Mouse (Mus musculus): ENCODE measurements at regions not wholly inside any gene's neighbourhood (a gene's known extent, or its start where the extent isn't known, plus 50 kb on each side); places are given as distances from the start of the nearest gene placed in this dataset.

DNA sequence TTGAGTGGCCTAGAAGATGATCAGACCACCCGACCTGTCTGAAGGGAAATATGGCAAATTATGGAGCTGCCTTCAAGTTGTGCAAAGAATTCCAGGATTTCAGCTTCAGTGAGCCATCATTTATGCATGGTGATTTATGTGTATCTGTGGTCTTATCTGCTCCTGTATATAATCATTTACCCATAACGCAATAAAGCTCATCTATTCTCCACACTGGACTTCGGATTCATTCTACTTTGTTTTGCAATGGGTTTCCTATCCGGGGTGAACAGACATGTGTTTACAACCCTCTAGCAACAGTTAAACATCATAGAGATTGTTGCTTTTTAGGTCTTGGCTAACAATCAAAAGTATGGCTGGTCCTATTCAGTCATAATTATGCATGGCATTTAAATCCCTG lies 145.1 kb downstream of the Pcdh10 start:
- Histone ChIP-seq H3K9me3 (ENCODE audit: low read depth, low read length) (no peaks in the 10 kb centered on the region), H3K4me1 (ENCODE audit: insufficient read depth) (no peaks in the 10 kb centered on the region), H3K9ac (no peak overlapping the region), H3K4me3 (ENCODE audit: low read depth, low read length) (no peak overlapping the region), H3K36me3 (ENCODE audit: insufficient read depth) (no peaks in the 10 kb centered on the region), H3K4me2 (no peak overlapping the region), H3K27ac (ENCODE audit: low read depth) (no peak overlapping the region), H3K27me3 (ENCODE audit: insufficient read depth, low read length) (no peaks in the 10 kb centered on the region)
- DNase-seq (peak; percentile 37), ATAC-seq (ENCODE audit: insufficient read depth) (no peak; the same call in 1 of the 2 replicates)
- WGBS: 39% methylated on average over 4 of the region's 4 CpGs
- TF ChIP-seq CTCF (IDR thresholded peaks at IDR 0.05; ENCODE audit: low read depth): no peak

DNA sequence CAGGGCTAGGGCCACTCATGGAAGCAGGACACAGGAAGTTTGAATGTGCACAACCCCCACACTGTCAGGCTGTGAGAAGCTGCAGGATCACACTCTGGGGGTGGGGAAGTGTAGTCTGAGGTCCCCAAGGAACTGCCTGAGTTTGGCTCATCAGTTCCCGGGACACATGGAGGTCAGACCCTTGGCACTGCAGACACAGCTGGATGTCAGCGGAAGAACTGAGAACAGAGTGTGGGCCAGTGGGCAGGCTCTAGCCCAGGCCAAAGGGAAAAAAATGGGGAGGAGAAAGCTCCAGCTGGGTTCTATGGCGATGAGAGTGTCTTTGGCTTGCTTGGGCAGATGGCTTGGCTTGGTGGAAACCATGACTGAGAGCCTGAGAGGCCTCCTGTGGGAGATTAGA lies 168.9 kb downstream of the Pcdh10 start:
- peak; percentile 73 for ATAC-seq (ENCODE audit: insufficient read depth)
- H3K36me3 ChIP-seq (ENCODE audit: insufficient read depth): no peaks in the 10 kb centered on the region
- TF ChIP-seq CTCF (IDR thresholded peaks at IDR 0.05; ENCODE audit: low read depth): no peak

DNA sequence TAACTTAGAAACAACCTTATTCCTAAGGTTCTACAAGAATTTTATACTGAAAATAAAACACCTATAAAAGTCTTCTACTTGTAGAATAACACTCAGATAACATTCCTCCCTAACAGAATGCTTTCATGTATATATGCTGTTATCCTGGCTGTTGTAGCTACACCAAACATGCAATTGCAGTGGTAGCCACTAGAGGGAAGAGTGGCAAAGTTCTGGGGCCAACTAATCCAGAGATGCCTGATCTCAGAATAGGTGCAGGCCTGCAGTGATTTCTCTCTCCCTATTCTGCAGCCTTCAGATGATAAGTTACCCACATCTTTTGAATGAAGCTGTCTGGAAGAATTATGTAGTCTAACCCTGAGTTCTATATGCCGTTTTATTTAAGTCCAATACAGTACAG lies 177.5 kb downstream of the Pcdh10 start:
- H3K36me3 ChIP-seq (ENCODE audit: insufficient read depth): no peaks in the 10 kb centered on the region
- H3K4me2 ChIP-seq: no peak overlapping the region
- H3K4me3 ChIP-seq (ENCODE audit: low read depth, low read length): no peak overlapping the region
- H3K27ac ChIP-seq (ENCODE audit: low read depth): no peak overlapping the region
- peak; percentile 81 for TF ChIP-seq CTCF (IDR thresholded peaks at IDR 0.05; ENCODE audit: low read depth)
- 32% methylated on average over 1 of the region's 1 CpGs for WGBS
- H3K4me1 ChIP-seq (ENCODE audit: insufficient read depth): no peaks in the 10 kb centered on the region
- DNase-seq (peak; percentile 84), ATAC-seq (ENCODE audit: insufficient read depth) (peak; percentile 74; the same call in 1 of the 2 replicates)
- no peak overlapping the region for H3K9ac ChIP-seq
- H3K9me3 ChIP-seq (ENCODE audit: low read depth, low read length): no peaks in the 10 kb centered on the region
- no peaks in the 10 kb centered on the region for H3K27me3 ChIP-seq (ENCODE audit: insufficient read depth, low read length)

More for the DNA sequence above, 168.9 kb downstream of the Pcdh10 start:
- H3K27me3 ChIP-seq (ENCODE audit: insufficient read depth, low read length): no peaks in the 10 kb centered on the region
- H3K9me3 ChIP-seq (ENCODE audit: low read depth, low read length): no peaks in the 10 kb centered on the region
- 82% methylated on average over 3 of the region's 3 CpGs for WGBS
- DNase-seq: peak; percentile 47
- no peak overlapping the region for H3K9ac ChIP-seq
- H3K4me2 ChIP-seq: no peak overlapping the region
- no peaks in the 10 kb centered on the region for H3K4me1 ChIP-seq (ENCODE audit: insufficient read depth)
- H3K27ac ChIP-seq (ENCODE audit: low read depth): no peak overlapping the region
- no peak overlapping the region for H3K4me3 ChIP-seq (ENCODE audit: low read depth, low read length)

DNA sequence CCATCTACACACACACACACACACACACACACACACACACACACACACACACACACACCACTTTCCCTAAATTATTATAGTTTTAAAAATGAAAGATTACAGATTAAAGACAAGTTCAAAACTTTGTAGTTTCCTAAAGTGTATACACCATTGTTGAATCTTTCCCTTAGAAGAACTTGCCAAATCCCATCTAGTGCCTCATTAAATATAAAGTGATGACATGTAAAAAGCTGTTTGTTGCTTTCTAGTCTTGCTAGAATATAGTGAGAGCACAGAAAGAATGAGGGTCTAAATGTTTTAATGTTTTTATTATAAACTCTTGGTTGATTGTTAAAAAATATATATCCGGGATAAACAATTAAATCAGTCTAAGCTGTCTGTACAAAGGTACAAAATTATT lies 194.8 kb downstream of the Pcdh10 start:
- Histone ChIP-seq H3K9ac (no peak overlapping the region), H3K27ac (ENCODE audit: low read depth) (no peak overlapping the region), H3K27me3 (ENCODE audit: insufficient read depth, low read length) (no peaks in the 10 kb centered on the region), H3K4me3 (ENCODE audit: low read depth, low read length) (no peak overlapping the region), H3K4me1 (ENCODE audit: insufficient read depth) (no peaks in the 10 kb centered on the region), H3K9me3 (ENCODE audit: low read depth, low read length) (no peaks in the 10 kb centered on the region), H3K4me2 (no peak overlapping the region), H3K36me3 (ENCODE audit: insufficient read depth) (no peaks in the 10 kb centered on the region)
- 47% methylated on average over 1 of the region's 1 CpGs for WGBS
- TF ChIP-seq CTCF (IDR thresholded peaks at IDR 0.05; ENCODE audit: low read depth): no peak
- peak; percentile 84 for DNase-seq
- peak; percentile 77 for ATAC-seq (ENCODE audit: insufficient read depth)

DNA sequence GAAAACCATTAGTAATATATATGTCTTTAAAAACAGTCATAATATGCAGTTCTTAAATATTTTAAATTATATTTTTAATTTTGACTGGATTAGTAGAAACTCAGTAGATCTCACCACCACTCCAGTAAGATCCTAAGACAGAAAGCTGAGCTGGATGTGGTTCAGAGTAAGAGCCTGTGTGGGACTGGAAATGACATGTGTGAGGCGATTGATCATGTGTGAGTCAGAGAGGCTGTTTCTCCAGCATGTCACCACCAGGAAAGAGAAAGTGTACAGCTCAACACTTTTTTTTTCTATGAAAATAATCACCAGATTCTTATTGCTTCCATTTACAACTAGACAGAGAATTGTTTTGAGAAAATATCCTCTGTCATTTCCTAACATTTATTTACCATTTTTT lies 198.8 kb downstream of the Pcdh10 start:
- Histone ChIP-seq H3K27me3 (ENCODE audit: insufficient read depth, low read length) (no peaks in the 10 kb centered on the region), H3K9ac (no peak overlapping the region), H3K4me3 (ENCODE audit: low read depth, low read length) (no peak overlapping the region), H3K27ac (ENCODE audit: low read depth) (no peak overlapping the region), H3K4me2 (no peak overlapping the region), H3K4me1 (ENCODE audit: insufficient read depth) (no peaks in the 10 kb centered on the region), H3K36me3 (ENCODE audit: insufficient read depth) (no peaks in the 10 kb centered on the region), H3K9me3 (ENCODE audit: low read depth, low read length) (no peaks in the 10 kb centered on the region)
- 45% methylated on average over 1 of the region's 1 CpGs for WGBS
- peak; percentile 94 for ATAC-seq (ENCODE audit: insufficient read depth)
- TF ChIP-seq CTCF (IDR thresholded peaks at IDR 0.05; ENCODE audit: low read depth): no peak
- DNase-seq: peak; percentile 84

DNA sequence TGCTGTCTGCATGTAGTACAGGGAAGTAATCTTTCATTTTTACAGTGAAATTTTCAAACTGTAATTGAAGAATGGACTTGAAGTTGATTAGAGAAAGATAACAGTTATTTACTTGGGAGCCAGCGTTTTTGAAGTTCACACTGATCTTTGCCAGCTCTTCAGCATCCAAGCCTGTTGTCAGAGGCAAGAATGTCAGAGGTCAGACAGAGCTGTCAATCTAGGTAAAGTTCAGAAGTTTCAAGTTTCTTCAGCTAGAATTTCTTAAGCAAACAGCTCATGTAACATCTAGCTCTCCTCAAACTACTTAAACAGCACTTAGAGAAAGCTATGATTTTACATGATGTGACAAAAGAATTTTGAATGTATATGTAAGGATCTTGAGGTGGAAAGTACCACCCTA lies 215.4 kb downstream of the Pcdh10 start:
- TF ChIP-seq CTCF (IDR thresholded peaks at IDR 0.05; ENCODE audit: low read depth): no peak
- no peaks in the 10 kb centered on the region for H3K27me3 ChIP-seq (ENCODE audit: insufficient read depth, low read length)
- no peaks in the 10 kb centered on the region for H3K36me3 ChIP-seq (ENCODE audit: insufficient read depth)
- 7% methylated on average over 1 of the region's 1 CpGs for WGBS
- no peak overlapping the region for H3K4me3 ChIP-seq (ENCODE audit: low read depth, low read length)
- H3K4me2 ChIP-seq: no peak overlapping the region
- no peak overlapping the region for H3K27ac ChIP-seq (ENCODE audit: low read depth)
- DNase-seq: no peak
- ATAC-seq (ENCODE audit: insufficient read depth): no peak
- H3K4me1 ChIP-seq (ENCODE audit: insufficient read depth): no peaks in the 10 kb centered on the region
- no peak overlapping the region for H3K9ac ChIP-seq
- H3K9me3 ChIP-seq (ENCODE audit: low read depth, low read length): no peaks in the 10 kb centered on the region

DNA sequence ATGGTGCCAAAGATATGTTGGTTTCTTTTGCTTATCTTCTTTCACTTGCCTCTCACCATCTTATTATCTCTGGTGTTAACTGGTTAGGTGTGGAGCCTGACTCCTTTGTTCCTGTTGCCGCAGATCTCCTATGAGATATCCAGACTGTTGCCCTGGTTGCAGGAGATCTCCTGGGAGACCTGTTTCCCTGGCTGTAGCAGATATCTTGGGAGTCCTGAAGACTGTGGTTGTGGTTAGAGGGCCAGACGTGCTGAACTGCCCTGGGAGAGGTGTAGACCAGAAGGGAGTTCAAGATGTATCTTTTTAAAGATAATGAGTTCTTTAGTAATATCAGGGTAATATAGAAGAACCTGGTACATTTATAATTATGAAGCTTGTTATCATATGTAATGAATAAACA lies 224.1 kb downstream of the Pcdh10 start:
- no peak for ATAC-seq (ENCODE audit: insufficient read depth)
- 75% methylated on average over 2 of the region's 2 CpGs for WGBS

DNA sequence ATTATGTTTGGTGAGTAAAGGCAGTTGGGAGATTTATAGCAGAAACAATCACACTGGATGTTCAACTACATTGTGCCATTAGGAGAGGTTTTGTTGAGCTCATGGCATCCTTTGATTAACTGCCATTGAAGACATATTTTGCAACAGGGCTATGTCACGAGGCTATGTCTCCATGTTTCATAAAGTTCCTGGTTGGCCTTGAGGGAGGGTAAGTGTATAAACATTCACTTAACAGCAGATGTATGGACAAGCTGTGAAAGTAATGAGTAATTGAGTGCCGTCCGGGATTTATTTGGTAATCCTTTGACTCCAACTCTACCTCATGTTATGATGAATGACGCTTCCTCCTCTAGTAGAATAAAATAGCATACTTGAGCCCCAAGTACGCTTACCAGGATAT lies 225.0 kb downstream of the Pcdh10 start:
- Histone ChIP-seq H3K4me2 (no peak overlapping the region), H3K4me1 (ENCODE audit: insufficient read depth) (no peaks in the 10 kb centered on the region), H3K4me3 (ENCODE audit: low read depth, low read length) (no peak overlapping the region), H3K9ac (no peak overlapping the region), H3K9me3 (ENCODE audit: low read depth, low read length) (no peaks in the 10 kb centered on the region), H3K27ac (ENCODE audit: low read depth) (no peak overlapping the region), H3K36me3 (ENCODE audit: insufficient read depth) (no peaks in the 10 kb centered on the region), H3K27me3 (ENCODE audit: insufficient read depth, low read length) (no peaks in the 10 kb centered on the region)
- TF ChIP-seq CTCF (IDR thresholded peaks at IDR 0.05; ENCODE audit: low read depth): no peak
- peak; percentile 62; the same call in 1 of the 2 replicates for ATAC-seq (ENCODE audit: insufficient read depth)
- WGBS: 30% methylated on average over 5 of the region's 5 CpGs
- DNase-seq: peak; percentile 53

More for the DNA sequence above, 224.1 kb downstream of the Pcdh10 start:
- no peaks in the 10 kb centered on the region for H3K4me1 ChIP-seq (ENCODE audit: insufficient read depth)
- no peak for DNase-seq
- no peak overlapping the region for H3K4me2 ChIP-seq
- no peak for TF ChIP-seq CTCF (IDR thresholded peaks at IDR 0.05; ENCODE audit: low read depth)
- no peak overlapping the region for H3K4me3 ChIP-seq (ENCODE audit: low read depth, low read length)
- H3K36me3 ChIP-seq (ENCODE audit: insufficient read depth): no peaks in the 10 kb centered on the region
- no peak overlapping the region for H3K9ac ChIP-seq
- H3K27ac ChIP-seq (ENCODE audit: low read depth): no peak overlapping the region
- no peaks in the 10 kb centered on the region for H3K27me3 ChIP-seq (ENCODE audit: insufficient read depth, low read length)
- no peaks in the 10 kb centered on the region for H3K9me3 ChIP-seq (ENCODE audit: low read depth, low read length)

Measured in lung, embryonic 14.5 days (tissue).